In genomic region chr9:75553719-75554118, GRCm38 (mm10) we compare ENCODE assay signal across 35 mouse cellular contexts. TPM values are rescaled to one million over a fixed set of nuclear protein-coding genes. Genes with fewer than 3 reads are reported as not detected.
DNase-seq lines count a peak whose midpoint lies in the region; ATAC-seq and TF ChIP-seq lines count a peak whose summit lies in the region.
"Had no signal": no experiment of that assay in that cellular context is flagged by ENCODE, and none has a peak within 500 bp of the region (broad histone marks: within the 10 kb centered on the region; RNA-seq: fewer than 3 reads in every experiment).

No protein-coding gene starts in this region.

- peak overlapping the region; percentile 38 for H3K27ac ChIP-seq in heart, adult 2 months
- no peak overlapping the region for H3K27ac ChIP-seq in heart, embryonic 11.5 days (ENCODE audit: low read depth, low read length)
- H3K27ac ChIP-seq: hindbrain, embryonic 13.5 days; kidney, embryonic 15.5 days; layer of hippocampus, adult 2 months; left cerebral cortex, adult 2 months; limb, embryonic 12.5 days; liver, embryonic 15.5 days; lung, embryonic 15.5 days; midbrain, embryonic 13.5 days; neural tube, embryonic 13.5 days had no signal

- H3K4me1 ChIP-seq in heart, adult 2 months (ENCODE audit: control insufficient read depth, insufficient read depth, low read length): peaks cover 30% of the 10 kb centered on the region
- peaks cover 13% of the 10 kb centered on the region for H3K4me1 ChIP-seq in heart, embryonic 11.5 days (ENCODE audit: control insufficient read depth, insufficient read depth, low read length)

- peaks cover 11% of the 10 kb centered on the region for H3K79me2 ChIP-seq in heart, adult 2 months (replicated peaks; ENCODE audit: control insufficient read depth, insufficient read depth, low read length)

- ATAC-seq in heart, embryonic 11.5 days (replicated peaks; ENCODE audit: insufficient number of reproducible peaks, low FRiP score, low TSS enrichment): no peak
- ATAC-seq in megakaryocyte, adult 5-6 weeks (ENCODE audit: poor library complexity, severe bottlenecking): 0 out of 2 replicates have a peak, but pooled peaks have one; percentile 20
- no peak for ATAC-seq in activated CD4-positive, CD25-positive, alpha-beta regulatory T cell, adult 4 months
- ATAC-seq: forebrain, embryonic 16.5 days; midbrain, embryonic 13.5 days had no signal

- no peak overlapping the region for H3K9ac ChIP-seq in heart, adult 2 months (ENCODE audit: low read depth, low read length)
- H3K9ac ChIP-seq in heart, embryonic 11.5 days (ENCODE audit: low read depth, low read length): no peak overlapping the region
- H3K9ac ChIP-seq: heart, embryonic 12.5 days; hindbrain, embryonic 13.5 days; kidney, embryonic 15.5 days; limb, embryonic 12.5 days; liver, embryonic 15.5 days; lung, embryonic 15.5 days; midbrain, embryonic 13.5 days; neural tube, embryonic 13.5 days had no signal

- TF ChIP-seq EP300 in heart, adult 2 months (IDR thresholded peaks at IDR 0.05; ENCODE audit: insufficient read depth, low read depth, low read length): no peak

- no peak for TF ChIP-seq POLR2A in heart, adult 2 months (IDR thresholded peaks at IDR 0.05; ENCODE audit: insufficient read depth, low read depth, low read length)

- H3K27me3 ChIP-seq in heart, adult 2 months (ENCODE audit: control insufficient read depth, insufficient read depth, low read length): no peaks in the 10 kb centered on the region
- no peaks in the 10 kb centered on the region for H3K27me3 ChIP-seq in heart, embryonic 11.5 days (ENCODE audit: control insufficient read depth, insufficient read depth, low read length)
- H3K27me3 ChIP-seq: CH12.LX; heart, embryonic 12.5 days; hindbrain, embryonic 13.5 days; kidney, embryonic 15.5 days; limb, embryonic 12.5 days; liver, embryonic 15.5 days; lung, embryonic 15.5 days; megakaryocyte, embryonic 14.5 days; midbrain, embryonic 13.5 days; neural tube, embryonic 13.5 days had no signal

- H3K4me3 ChIP-seq in heart, adult 2 months: peak overlapping the region; percentile 1; the same call in 1 of the 2 replicates
- no peak overlapping the region for H3K4me3 ChIP-seq in heart, embryonic 11.5 days (ENCODE audit: low read depth, low read length)
- H3K4me3 ChIP-seq: erythroblast, embryonic 14.5 days; heart, embryonic 12.5 days; hindbrain, embryonic 13.5 days; kidney, embryonic 15.5 days; layer of hippocampus, adult 2 months; left cerebral cortex, adult 2 months; limb, embryonic 12.5 days; liver, embryonic 15.5 days; lung, embryonic 15.5 days; megakaryocyte, embryonic 14.5 days; midbrain, embryonic 13.5 days; neural tube, embryonic 13.5 days had no signal

- peaks cover 30% of the 10 kb centered on the region for H3K36me3 ChIP-seq in heart, adult 2 months (ENCODE audit: control insufficient read depth, insufficient read depth, low read length)
- H3K36me3 ChIP-seq in heart, embryonic 11.5 days (ENCODE audit: control insufficient read depth, insufficient read depth, low read length): no peaks in the 10 kb centered on the region
- H3K36me3 ChIP-seq: hindbrain, embryonic 13.5 days; limb, embryonic 12.5 days; liver, embryonic 15.5 days; lung, embryonic 15.5 days; midbrain, embryonic 13.5 days; neural tube, embryonic 13.5 days had no signal

- intact Hi-C loops in heart, adult 2 months (cut with DNase I): no loop called here

- TF ChIP-seq CTCF in heart, adult 2 months (IDR thresholded peaks at IDR 0.05): no peak

- H3K4me2 ChIP-seq in heart, embryonic 11.5 days: no peak overlapping the region
- H3K4me2 ChIP-seq: heart, embryonic 12.5 days; hindbrain, embryonic 13.5 days; kidney, embryonic 15.5 days; limb, embryonic 12.5 days; liver, embryonic 15.5 days; lung, embryonic 15.5 days; midbrain, embryonic 13.5 days; neural tube, embryonic 13.5 days had no signal

- peaks cover 7% of the 10 kb centered on the region for H3K9me3 ChIP-seq in heart, embryonic 11.5 days (replicated peaks; ENCODE audit: control insufficient read depth, low read length)
- H3K9me3 ChIP-seq: heart, embryonic 12.5 days; hindbrain, embryonic 13.5 days; limb, embryonic 12.5 days; liver, embryonic 15.5 days; megakaryocyte, embryonic 14.5 days; neural tube, embryonic 13.5 days had no signal

- WGBS in heart, adult 2 months: 60% methylated on average over 4 of the region's 4 CpGs
- WGBS in heart, embryonic 11.5 days (ENCODE audit: insufficient replicate concordance): 74% methylated on average over 4 of the region's 4 CpGs

- no peak for DNase-seq in heart, adult 2 months
- DNase-seq in 416B (ENCODE audit: low read depth) (peak; percentile 74), R1 (ENCODE audit: low read depth, low spot score) (peak; percentile 25)
- no peak for DNase-seq in layer of hippocampus, adult 18-20 months (ENCODE audit: low spot score in 2 of 2)
- DNase-seq: adrenal gland, postnatal 10 days; cerebellum, adult 11-12 months; cerebellum, adult 9-11 months; gastrocnemius, postnatal 10 days; heart, adult 11 months; heart, postnatal 4 days; kidney, adult 11 months; kidney, postnatal 25 days; lung, postnatal 36 days; retina, postnatal 1 day; right cerebral cortex, postnatal 14 days; thymus, adult 2 months; thymus, postnatal 36 days had no signal

RNA-seq across cellular contexts. Expression of gene Tmod3, which starts 5.7 kb away (rescaled TPM):
- 10 to 100 TPM; 50.1 to 63.6 TPM for total RNA-seq in heart, adult 2 months (2021)
- 19.6 and 37.8 TPM in 2 replicates for polyA plus RNA-seq in heart, adult 2 months (2012; rRNA removed)
- 80.0 and 86.9 TPM in 2 replicates for polyA plus RNA-seq in heart, embryonic 11.5 days (2014; fragmentation: Nextera tagmentation; extraction: Ambion mirVana)
- 100 and 101 TPM in 2 replicates for total RNA-seq in megakaryocyte, adult 5-6 weeks (2015)
- total RNA-seq in megakaryocyte, adult 5-6 weeks (2017): 102 and 121 TPM in 2 replicates
- total RNA-seq in layer of hippocampus, adult 18-20 months (2021): 10 to 100 TPM; 39.9 to 41.2 TPM
- polyA plus RNA-seq in activated CD4-positive, CD25-positive, alpha-beta regulatory T cell, adult 4 months (2017; shearing (Covaris generic)): 100 to 1,000 TPM; 159 to 175 TPM

RNA-seq across cellular contexts. Expression of gene Tmod2, which starts 57.4 kb away (rescaled TPM):
- total RNA-seq in heart, adult 2 months (2021): 1 to 10 TPM; 3.8 to 4.7 TPM
- polyA plus RNA-seq in heart, adult 2 months (2012; rRNA removed): 1.0 and 2.6 TPM in 2 replicates
- 5.9 and 6.1 TPM in 2 replicates for polyA plus RNA-seq in heart, embryonic 11.5 days (2014; fragmentation: Nextera tagmentation; extraction: Ambion mirVana)
- not detected in 2 replicates for total RNA-seq in megakaryocyte, adult 5-6 weeks (2015)
- 0.41 TPM in 1 of 2 replicates, not detected in the other for total RNA-seq in megakaryocyte, adult 5-6 weeks (2017)
- 100 to 1,000 TPM; 382 to 386 TPM for total RNA-seq in layer of hippocampus, adult 18-20 months (2021)
- not detected for polyA plus RNA-seq in activated CD4-positive, CD25-positive, alpha-beta regulatory T cell, adult 4 months (2017; shearing (Covaris generic))
- polyA plus RNA-seq: erythroblast, embryonic 14.5 days; liver, adult 2 months had no signal

Comparison
In these comparisons a context has a peak if more than half of its experiments do, and no peak if none do; other contexts are left out.
1. DNase-seq: peak in 416B (single experiment) and R1 (single experiment); none in heart, adult 2 months (0 of 2) and layer of hippocampus, adult 18-20 months (0 of 2).
2. RNA of gene Tmod2, which starts 57.4 kb away (total RNA-seq): 382 to 386 TPM in layer of hippocampus, adult 18-20 months; 3.8 to 4.7 TPM in heart, adult 2 months and 0.41 TPM in megakaryocyte, adult 5-6 weeks; every median in the first group is over 10 times any median in the second.